Mouse (Mus musculus) MEL (cell line): ENCODE results near the gene Fdx1. TPM values are rescaled to one million over a fixed set of nuclear protein-coding genes. Genes with fewer than 3 reads are reported as not detected.

ENCODE experiments used
- DNase-seq: peaks from one replicate; pipeline ENCODE4 v3.0.0; 2011; ENCODE audit warnings: low read depth, low spot score
- H3K27ac ChIP-seq: 2 replicates; pipeline ENCODE4 v1.5.1; 2012; ENCODE audit warnings: low read depth, mild to moderate bottlenecking, control low read depth, low read length, moderate library complexity; ENCODE audit not compliant: control insufficient read depth
- H3K27me3 ChIP-seq, 2 experiments: fragments of 150-350 bp in 1 of 2; sonication (generic) in 1 of 2; 2 replicates each; pipeline ENCODE4 v1.6.1; 2012; ENCODE audit warnings: low read length in 2 of 2, mild to moderate bottlenecking in 2 of 2, improper control_type of control experiment in 1 of 2, moderate library complexity in 1 of 2; ENCODE audit not compliant: insufficient read depth in 2 of 2, control insufficient read depth in 1 of 2
- H3K36me3 ChIP-seq, 2 experiments: 2 replicates each; pipeline ENCODE4 v1.6.1; 2012 to 2014; ENCODE audit warnings: low read length in 2 of 2, improper control_type of control experiment in 1 of 2, inconsistent platforms in 1 of 2, mild to moderate bottlenecking in 1 of 2; ENCODE audit not compliant: insufficient read depth in 2 of 2, control insufficient read depth in 1 of 2
- H3K4me1 ChIP-seq, 2 experiments: fragments of 150-350 bp in 1 of 2; sonication (generic) in 1 of 2; 2 replicates each; pipeline ENCODE4 v1.6.1; 2012; ENCODE audit warnings: low read length in 2 of 2, improper control_type of control experiment in 1 of 2, mild to moderate bottlenecking in 1 of 2; ENCODE audit not compliant: insufficient read depth in 2 of 2, control insufficient read depth in 1 of 2
- H3K4me3 ChIP-seq, 2 experiments: fragments of 150-350 bp in 1 of 2; sonication (generic) in 1 of 2; 2 replicates each; pipeline ENCODE4 v1.5.1; 2012; ENCODE audit warnings: low read depth in 2 of 2, low read length in 2 of 2, mild to moderate bottlenecking in 2 of 2, moderate library complexity in 2 of 2, control low read depth in 1 of 2, improper control_type of control experiment in 1 of 2; ENCODE audit not compliant: control insufficient read depth in 1 of 2, insufficient read depth in 1 of 2
- H3K79me2 ChIP-seq: 2 replicates; pipeline ENCODE4 v1.6.1; 2012; ENCODE audit warnings: mild to moderate bottlenecking, low read length, moderate library complexity; ENCODE audit not compliant: control insufficient read depth, poor library complexity, insufficient read depth
- H3K9ac ChIP-seq: 2 replicates; pipeline ENCODE4 v1.6.1; 2012; ENCODE audit warnings: low read depth, mild to moderate bottlenecking, control low read depth, low read length, moderate library complexity; ENCODE audit not compliant: control insufficient read depth, poor library complexity, severe bottlenecking
- H3K9me3 ChIP-seq: fragments of 150-350 bp; sonication (generic); replicated peaks from 2 replicates; pipeline ENCODE4 v1.6.1; 2012; ENCODE audit warnings: mild to moderate bottlenecking, low read length, improper control_type of control experiment, moderate library complexity; ENCODE audit not compliant: insufficient read depth
- CHD1 ChIP-seq: IDR thresholded peaks from 2 replicates; pipeline ENCODE4 v1.6.1; 2012; ENCODE audit warnings: low read depth, mild to moderate bottlenecking, inconsistent platforms, low read length, improper control_type of control experiment
- E2F4 ChIP-seq: IDR thresholded peaks from 2 replicates; pipeline ENCODE4 v1.6.1; 2011; ENCODE audit warnings: low read depth, low read length, improper control_type of control experiment, borderline replicate concordance
- EP300 ChIP-seq, 2 experiments: IDR thresholded peaks; 2 replicates each; pipeline ENCODE4 v1.6.1; 2011; ENCODE audit warnings: improper control_type of control experiment in 2 of 2, low read length in 2 of 2, low read depth in 1 of 2, mild to moderate bottlenecking in 1 of 2
- ETS1 ChIP-seq: IDR thresholded peaks from 2 replicates; pipeline ENCODE4 v1.6.1; 2012; ENCODE audit warnings: low read depth, mild to moderate bottlenecking, inconsistent platforms, low read length, improper control_type of control experiment, moderate library complexity
- GABPA ChIP-seq: IDR thresholded peaks from 2 replicates; pipeline ENCODE4 v1.6.1; 2012; ENCODE audit warnings: low read depth, mild to moderate bottlenecking, inconsistent platforms, low read length, improper control_type of control experiment, moderate library complexity
- JUND ChIP-seq: IDR thresholded peaks from 2 replicates; pipeline ENCODE4 v1.6.1; 2011; ENCODE audit warnings: low read depth, mild to moderate bottlenecking, improper control_type of control experiment, low read length
- MAFK ChIP-seq: IDR thresholded peaks from 2 replicates; pipeline ENCODE4 v1.6.1; 2011; ENCODE audit warnings: low read depth, mild to moderate bottlenecking, low read length, improper control_type of control experiment, borderline replicate concordance
- MAZ ChIP-seq: IDR thresholded peaks from 2 replicates; pipeline ENCODE4 v1.6.1; 2012; ENCODE audit warnings: low read depth, mild to moderate bottlenecking, inconsistent platforms, low read length, improper control_type of control experiment
- MEF2A ChIP-seq: IDR thresholded peaks from 2 replicates; pipeline ENCODE4 v1.6.1; 2014; ENCODE audit warnings: low read depth, mild to moderate bottlenecking, inconsistent platforms, low read length, improper control_type of control experiment; ENCODE audit not compliant: poor library complexity, insufficient replicate concordance, severe bottlenecking; ENCODE audit errors: extremely low read depth
- MYC ChIP-seq: IDR thresholded peaks from 2 replicates; pipeline ENCODE4 v1.6.1; 2011; ENCODE audit warnings: low read depth, mild to moderate bottlenecking, low read length, improper control_type of control experiment, moderate library complexity
- NELFE ChIP-seq: IDR thresholded peaks from 2 replicates; pipeline ENCODE4 v1.6.1; 2011; ENCODE audit warnings: low read depth, low read length, improper control_type of control experiment
- NRF1 ChIP-seq: IDR thresholded peaks from 2 replicates; pipeline ENCODE4 v1.6.1; 2014; ENCODE audit warnings: low read depth, mild to moderate bottlenecking, inconsistent platforms, low read length, improper control_type of control experiment, moderate library complexity; ENCODE audit not compliant: poor library complexity, insufficient read depth, severe bottlenecking
- POLR2A ChIP-seq, 2 experiments: IDR thresholded peaks; 2 replicates each; pipeline ENCODE4 v1.6.1; 2011 to 2012; ENCODE audit warnings: low read length in 2 of 2, mild to moderate bottlenecking in 2 of 2, control low read depth in 1 of 2, improper control_type of control experiment in 1 of 2, low read depth in 1 of 2, moderate library complexity in 1 of 2; ENCODE audit not compliant: control insufficient read depth in 1 of 2, insufficient read depth in 1 of 2, poor library complexity in 1 of 2
- RAD21 ChIP-seq: IDR thresholded peaks from 2 replicates; pipeline ENCODE4 v1.6.1; 2011; ENCODE audit warnings: mild to moderate bottlenecking, low read depth, low read length, improper control_type of control experiment
- RCOR1 ChIP-seq: IDR thresholded peaks from 2 replicates; pipeline ENCODE4 v1.6.1; 2012; ENCODE audit warnings: low read depth, mild to moderate bottlenecking, inconsistent platforms, low read length, improper control_type of control experiment
- TBP ChIP-seq: IDR thresholded peaks from 2 replicates; pipeline ENCODE4 v1.8.0; 2011; ENCODE audit warnings: low read depth, low read length, improper control_type of control experiment
- TCF12 ChIP-seq: IDR thresholded peaks from 2 replicates; pipeline ENCODE4 v1.6.1; 2014; ENCODE audit warnings: low read depth, mild to moderate bottlenecking, inconsistent platforms, low read length, improper control_type of control experiment, moderate library complexity
- UBTF ChIP-seq: IDR thresholded peaks from 2 replicates; pipeline ENCODE4 v1.6.1; 2012; ENCODE audit warnings: low read depth, mild to moderate bottlenecking, inconsistent platforms, low read length, improper control_type of control experiment, moderate library complexity, borderline replicate concordance; ENCODE audit not compliant: insufficient read depth
- ZKSCAN1 ChIP-seq: IDR thresholded peaks from 2 replicates; pipeline ENCODE4 v1.6.1; 2012; ENCODE audit warnings: low read depth, mild to moderate bottlenecking, inconsistent platforms, low read length, improper control_type of control experiment, moderate library complexity
- ZMIZ1 ChIP-seq: IDR thresholded peaks from 2 replicates; pipeline ENCODE4 v1.6.1; 2012; ENCODE audit warnings: low read depth, mild to moderate bottlenecking, inconsistent platforms, low read length, improper control_type of control experiment, moderate library complexity
- polyA plus RNA-seq, 2 experiments: library from polyadenylated mRNA; stranded (reverse) in 1 of 2; unstranded in 1 of 2; fragments of >175 nt in 1 of 2; fragments of >200 nt in 1 of 2; gene quantifications; 2 replicates each; pipeline versions ENCODE4 v1.2.1 to v1.2.4; 2012; ENCODE audit warnings: low replicate concordance in 2 of 2, low read depth in 1 of 2; ENCODE audit not compliant: insufficient read length in 2 of 2, insufficient read depth in 1 of 2, missing spikeins in 1 of 2
- total RNA-seq: library from RNA; depleted of rRNA; stranded (reverse); fragments of 300-350 nt; gene quantifications from 2 replicates; pipeline ENCODE4 v1.2.3, GENCODE M21; 2012

Gene Fdx1
- total and polyA plus RNA-seq, 3 experiments = 39.3 to 40.4 TPM; not detected in 1

DNA sequence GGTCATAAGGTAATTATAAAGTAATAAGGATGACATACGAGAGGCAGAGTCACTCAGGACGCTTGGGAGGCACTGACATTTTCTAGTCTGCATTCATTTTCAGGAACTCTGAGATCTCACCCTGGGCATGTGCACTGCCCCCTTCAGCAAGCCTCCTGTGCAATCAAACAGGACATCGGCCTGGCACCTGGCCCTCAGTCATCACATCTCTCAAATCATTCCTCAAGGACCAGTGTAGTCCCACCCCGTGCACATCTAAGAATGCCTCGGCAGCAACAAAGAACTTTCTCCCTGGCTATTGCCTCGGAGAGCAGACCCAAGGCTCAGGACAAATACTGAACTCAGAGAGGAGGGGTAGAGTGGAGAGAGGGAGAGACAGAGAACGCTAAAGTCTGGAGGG is 34.7 kb downstream of the Fdx1 start:
- no peak overlapping the region for H3K9ac ChIP-seq
- no peak for DNase-seq
- no peak overlapping the region for H3K27ac ChIP-seq
- H3K4me1 ChIP-seq = peaks cover 0 to 5% of the 10 kb centered on the region in 2 experiments; a peak in 1 of 4 replicates
- no peaks in the 10 kb centered on the region for H3K9me3 ChIP-seq
- TF ChIP-seq ZKSCAN1 = no peak
- TF ChIP-seq ZMIZ1 = no peak
- TF ChIP-seq RCOR1 = no peak
- no peak for TF ChIP-seq CHD1
- no peak for TF ChIP-seq TCF12
- TF ChIP-seq MAFK = no peak
- no peak for TF ChIP-seq E2F4
- TF ChIP-seq POLR2A (IDR thresholded peaks at IDR 0.05; ENCODE audit: control insufficient read depth in 1 of 2, insufficient read depth in 1 of 2, low read depth in 1 of 2, low read length in 2 of 2, poor library complexity in 1 of 2) = no peak
- TF ChIP-seq UBTF = no peak
- no peak for TF ChIP-seq MEF2A
- no peak for TF ChIP-seq EP300 (IDR thresholded peaks at IDR 0.05; ENCODE audit: low read depth in 1 of 2, low read length in 2 of 2)
- no peak for TF ChIP-seq MYC
- TF ChIP-seq ETS1 = no peak
- no peak for TF ChIP-seq NRF1
- no peak for TF ChIP-seq JUND
- no peak for TF ChIP-seq TBP
- H3K36me3 ChIP-seq = no peaks in the 10 kb centered on the region; a peak in 1 of 4 replicates
- peaks cover 0 to 2% of the 10 kb centered on the region in 2 experiments; a peak in 1 of 4 replicates for H3K27me3 ChIP-seq
- no peaks in the 10 kb centered on the region for H3K79me2 ChIP-seq
- H3K4me3 ChIP-seq = no peak overlapping the region

DNA sequence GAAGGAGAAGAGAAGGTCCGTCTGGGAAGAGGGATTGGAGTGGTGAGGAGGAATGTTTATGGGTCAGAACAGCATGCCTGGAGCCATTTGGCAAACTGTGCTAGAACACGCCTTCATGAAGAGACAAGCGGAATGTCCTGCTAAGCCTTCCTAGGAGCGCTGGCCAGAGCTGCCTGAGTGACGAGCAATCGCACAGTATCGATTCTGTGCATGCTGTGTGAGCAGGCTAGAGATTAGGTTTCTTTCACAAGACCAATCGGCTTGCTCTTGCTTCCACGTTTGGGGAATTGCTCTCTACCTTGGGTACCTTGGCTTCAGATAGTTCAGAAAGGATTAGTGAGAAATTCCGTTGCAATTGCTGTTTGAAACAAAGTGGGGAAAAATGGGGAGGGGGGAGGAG is 35.2 kb downstream of the Fdx1 start:
- no peaks in the 10 kb centered on the region for H3K9me3 ChIP-seq
- no peak for TF ChIP-seq MYC
- no peak for TF ChIP-seq GABPA
- TF ChIP-seq MAFK = no peak
- no peak for TF ChIP-seq NELFE
- no peak for TF ChIP-seq POLR2A (IDR thresholded peaks at IDR 0.05; ENCODE audit: control insufficient read depth in 1 of 2, insufficient read depth in 1 of 2, low read depth in 1 of 2, low read length in 2 of 2, poor library complexity in 1 of 2)
- no peak for TF ChIP-seq RAD21
- no peak for TF ChIP-seq MAZ
- TF ChIP-seq UBTF = no peak
- peaks cover 0 to 2% of the 10 kb centered on the region in 2 experiments; a peak in 1 of 4 replicates for H3K27me3 ChIP-seq
- H3K4me3 ChIP-seq = no peak overlapping the region
- peaks cover 0 to 5% of the 10 kb centered on the region in 2 experiments; a peak in 1 of 4 replicates for H3K4me1 ChIP-seq
- H3K36me3 ChIP-seq = no peaks in the 10 kb centered on the region; a peak in 1 of 4 replicates
- no peak overlapping the region for H3K27ac ChIP-seq
- H3K9ac ChIP-seq = no peak overlapping the region
- DNase-seq = no peak
- no peaks in the 10 kb centered on the region for H3K79me2 ChIP-seq
